22 mouse cellular contexts compared by ENCODE assay signal in the genomic region with DNA sequence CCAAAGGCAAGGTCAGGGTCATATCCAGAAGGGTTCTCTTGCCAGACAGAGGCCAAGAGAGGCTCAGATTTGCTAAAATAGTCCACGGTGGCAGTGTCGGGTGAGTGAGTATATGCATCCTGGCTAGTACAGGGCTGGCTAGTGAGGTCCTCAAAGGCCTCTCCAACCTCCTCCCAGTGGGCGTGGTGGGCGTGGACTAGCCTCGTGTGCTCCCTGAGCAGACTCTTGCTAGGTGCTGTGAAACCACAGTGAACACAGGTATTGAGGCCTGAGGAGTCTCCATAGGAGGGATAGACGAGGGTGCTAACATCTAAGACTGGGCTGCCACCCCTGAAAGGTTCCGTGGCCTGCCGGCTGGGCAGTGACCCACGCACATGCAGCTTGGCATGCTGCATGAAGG. TPM values are rescaled to one million over a fixed set of nuclear protein-coding genes. Genes with fewer than 3 reads are reported as not detected.
DNase-seq lines count a peak whose midpoint lies in the region; ATAC-seq and TF ChIP-seq lines count a peak whose summit lies in the region.
"Had no signal": no experiment of that assay in that cellular context is flagged by ENCODE, and none has a peak within 500 bp of the region (broad histone marks: within the 10 kb centered on the region; RNA-seq: fewer than 3 reads in every experiment).

No protein-coding gene starts in this region.

- peaks cover 13% of the 10 kb centered on the region for H3K4me1 ChIP-seq in kidney, embryonic 15.5 days
- H3K4me1 ChIP-seq in kidney, adult 2 months (ENCODE audit: control insufficient read depth, insufficient read depth, low read length) = peaks cover 9% of the 10 kb centered on the region
- H3K4me1 ChIP-seq in intestine, embryonic 16.5 days (ENCODE audit: control insufficient read depth, insufficient read depth, low read length) = no peaks in the 10 kb centered on the region; the same call in 1 of the 2 replicates
- H3K4me1 ChIP-seq in liver, embryonic 16.5 days (ENCODE audit: control insufficient read depth, low read depth, low read length) = peaks cover 14% of the 10 kb centered on the region
- no peaks in the 10 kb centered on the region for H3K4me1 ChIP-seq in thymus, adult 2 months (replicated peaks; ENCODE audit: control insufficient read depth, insufficient read depth, low read length)
- no peaks in the 10 kb centered on the region; the same call in 1 of the 2 replicates for H3K4me1 ChIP-seq in hindbrain, embryonic 11.5 days (replicated peaks; ENCODE audit: control insufficient read depth, insufficient read depth, low read length)
- H3K4me1 ChIP-seq: embryonic facial prominence, embryonic 12.5 days; midbrain, embryonic 13.5 days had no signal

- H3K36me3 ChIP-seq in kidney, embryonic 15.5 days = peaks cover 22% of the 10 kb centered on the region
- no peaks in the 10 kb centered on the region for H3K36me3 ChIP-seq in kidney, adult 2 months (ENCODE audit: control insufficient read depth, insufficient read depth, low read length)
- no peaks in the 10 kb centered on the region for H3K36me3 ChIP-seq in intestine, embryonic 16.5 days (ENCODE audit: control insufficient read depth, insufficient read depth, low read length)
- H3K36me3 ChIP-seq in liver, embryonic 16.5 days (ENCODE audit: control insufficient read depth, insufficient read depth) = peaks cover 5% of the 10 kb centered on the region
- H3K36me3 ChIP-seq in thymus, adult 2 months (ENCODE audit: control insufficient read depth, insufficient read depth, low read length) = no peaks in the 10 kb centered on the region; the same call in 1 of the 2 replicates
- H3K36me3 ChIP-seq in hindbrain, embryonic 11.5 days (ENCODE audit: control insufficient read depth, insufficient read depth, low read length) = 0 out of 2 replicates have a peak, but pooled peaks cover 2% of the 10 kb centered on the region

- no peak overlapping the region for H3K4me3 ChIP-seq in kidney, embryonic 15.5 days (replicated peaks)
- H3K4me3 ChIP-seq in kidney, adult 2 months (ENCODE audit: insufficient read depth, low read depth, low read length) = no peak overlapping the region
- H3K4me3 ChIP-seq in intestine, embryonic 16.5 days (ENCODE audit: low read length) = no peak overlapping the region
- H3K4me3 ChIP-seq in liver, embryonic 16.5 days (ENCODE audit: low read depth, low read length) = no peak overlapping the region
- no peak overlapping the region for H3K4me3 ChIP-seq in thymus, adult 2 months (ENCODE audit: control insufficient read depth, insufficient read depth, low read length)
- H3K4me3 ChIP-seq in hindbrain, embryonic 11.5 days (ENCODE audit: low read depth, low read length) = no peak overlapping the region
- H3K4me3 ChIP-seq: embryonic facial prominence, embryonic 12.5 days; heart, embryonic 13.5 days; layer of hippocampus, adult 2 months; midbrain, embryonic 13.5 days had no signal

- peak; percentile 47 for DNase-seq in adrenal gland, adult 2 months
- no peak for DNase-seq in adrenal gland, postnatal 36 days
- no peak for DNase-seq in kidney, adult 2 months
- no peak for DNase-seq in thymus, adult 2 months
- no peak for DNase-seq in hindbrain, embryonic 11.5 days (ENCODE audit: low spot score)
- DNase-seq: heart, postnatal 36 days; kidney, adult 9 months; lung, embryonic 14.5 days; thymus, postnatal 14 days had no signal

- no peak overlapping the region for H3K4me2 ChIP-seq in kidney, embryonic 15.5 days
- no peak overlapping the region for H3K4me2 ChIP-seq in intestine, embryonic 16.5 days (ENCODE audit: low read depth, low read length)
- no peak overlapping the region; the same call in 1 of the 2 replicates for H3K4me2 ChIP-seq in liver, embryonic 16.5 days (ENCODE audit: low read depth, low read length)
- no peak overlapping the region for H3K4me2 ChIP-seq in hindbrain, embryonic 11.5 days (replicated peaks; ENCODE audit: low read depth, low read length)
- H3K4me2 ChIP-seq: embryonic facial prominence, embryonic 12.5 days; heart, embryonic 13.5 days; lung, embryonic 14.5 days; midbrain, embryonic 13.5 days had no signal

- H3K27me3 ChIP-seq in kidney, embryonic 15.5 days = no peaks in the 10 kb centered on the region
- no peaks in the 10 kb centered on the region for H3K27me3 ChIP-seq in kidney, adult 2 months (replicated peaks; ENCODE audit: control insufficient read depth, insufficient read depth, low read length)
- H3K27me3 ChIP-seq in intestine, embryonic 16.5 days (replicated peaks; ENCODE audit: control insufficient read depth, insufficient read depth, low read length) = no peaks in the 10 kb centered on the region
- H3K27me3 ChIP-seq in liver, embryonic 16.5 days (ENCODE audit: control insufficient read depth, insufficient read depth, low read depth, low read length) = no peaks in the 10 kb centered on the region
- no peaks in the 10 kb centered on the region for H3K27me3 ChIP-seq in thymus, adult 2 months (ENCODE audit: control insufficient read depth, insufficient read depth, low read length)
- no peaks in the 10 kb centered on the region for H3K27me3 ChIP-seq in hindbrain, embryonic 11.5 days (ENCODE audit: control insufficient read depth, insufficient read depth, low read length)
- H3K27me3 ChIP-seq: embryonic facial prominence, embryonic 12.5 days; heart, embryonic 13.5 days; midbrain, embryonic 13.5 days had no signal

- peak overlapping the region; percentile 10; the same call in 1 of the 2 replicates for H3K27ac ChIP-seq in kidney, embryonic 15.5 days
- no peak overlapping the region for H3K27ac ChIP-seq in kidney, adult 2 months (ENCODE audit: insufficient read depth, low read depth, low read length)
- 0 out of 2 replicates have a peak overlapping the region, but pooled peaks have one; percentile 4 for H3K27ac ChIP-seq in intestine, embryonic 16.5 days (ENCODE audit: low read length)
- H3K27ac ChIP-seq in liver, embryonic 16.5 days (ENCODE audit: low read length) = no peak overlapping the region
- H3K27ac ChIP-seq in thymus, adult 2 months (ENCODE audit: control insufficient read depth, insufficient read depth, low read length) = no peak overlapping the region
- no peak overlapping the region for H3K27ac ChIP-seq in hindbrain, embryonic 11.5 days (ENCODE audit: low read depth, low read length)
- H3K27ac ChIP-seq: heart, embryonic 13.5 days; layer of hippocampus, adult 2 months; macrophage; midbrain, embryonic 13.5 days had no signal

- 77% methylated on average over 9 of the region's 9 CpGs for WGBS in kidney, embryonic 15.5 days
- 61% methylated on average over 9 of the region's 9 CpGs for WGBS in kidney, adult 2 months
- WGBS in intestine, embryonic 16.5 days = 75% methylated on average over 9 of the region's 9 CpGs
- WGBS in liver, embryonic 16.5 days (ENCODE audit: insufficient replicate concordance) = 61% methylated on average over 9 of the region's 9 CpGs
- WGBS in thymus, adult 2 months = 93% methylated on average over 9 of the region's 9 CpGs
- WGBS in hindbrain, embryonic 11.5 days = 80% methylated on average over 9 of the region's 9 CpGs

- TF ChIP-seq POLR2A in kidney, adult 2 months (IDR thresholded peaks at IDR 0.05; ENCODE audit: low read depth, low read length) = no peak
- TF ChIP-seq POLR2A in thymus, adult 2 months (IDR thresholded peaks at IDR 0.05; ENCODE audit: control insufficient read depth, extremely low read depth, insufficient read depth, low read length, poor library complexity) = no peak

- no peak for TF ChIP-seq CTCF in kidney, adult 2 months (conservative IDR thresholded peaks at IDR 0.05; ENCODE audit: insufficient read depth, insufficient read length, low read depth, low read length)
- TF ChIP-seq CTCF in thymus, adult 2 months (IDR thresholded peaks at IDR 0.05; ENCODE audit: borderline replicate concordance, control insufficient read depth, extremely low read depth, insufficient read depth, low read length, poor library complexity) = no peak

- no peaks in the 10 kb centered on the region for H3K9me3 ChIP-seq in kidney, embryonic 15.5 days (replicated peaks)
- no peaks in the 10 kb centered on the region for H3K9me3 ChIP-seq in intestine, embryonic 16.5 days (ENCODE audit: control insufficient read depth, low read length)
- no peaks in the 10 kb centered on the region for H3K9me3 ChIP-seq in liver, embryonic 16.5 days (replicated peaks; ENCODE audit: control insufficient read depth, low read length)
- H3K9me3 ChIP-seq in hindbrain, embryonic 11.5 days (ENCODE audit: control insufficient read depth, low read length) = no peaks in the 10 kb centered on the region
- H3K9me3 ChIP-seq: embryonic facial prominence, embryonic 12.5 days; heart, embryonic 13.5 days; midbrain, embryonic 13.5 days had no signal

- no peak overlapping the region for H3K9ac ChIP-seq in kidney, embryonic 15.5 days
- no peak overlapping the region for H3K9ac ChIP-seq in intestine, embryonic 16.5 days (ENCODE audit: low read depth, low read length)
- no peak overlapping the region for H3K9ac ChIP-seq in liver, embryonic 16.5 days (ENCODE audit: low read depth, low read length)
- H3K9ac ChIP-seq in hindbrain, embryonic 11.5 days (ENCODE audit: low read depth, low read length) = no peak overlapping the region
- H3K9ac ChIP-seq: embryonic facial prominence, embryonic 12.5 days; heart, embryonic 13.5 days; lung, embryonic 14.5 days; midbrain, embryonic 13.5 days had no signal

- ATAC-seq in kidney, embryonic 15.5 days (replicated peaks; ENCODE audit: low FRiP score) = 0 out of 2 replicates have a peak, but pooled peaks have one; percentile 36
- ATAC-seq in intestine, embryonic 16.5 days = peak; percentile 38; the same call in 1 of the 2 replicates
- ATAC-seq in liver, embryonic 16.5 days (ENCODE audit: low read depth) = peak; percentile 74
- ATAC-seq in hindbrain, embryonic 11.5 days (ENCODE audit: low FRiP score) = no peak
- ATAC-seq: CD4-positive, CD25-positive, alpha-beta regulatory T cell, adult 4 months; hindbrain, embryonic 16.5 days; midbrain, embryonic 13.5 days had no signal

RNA-seq across cellular contexts. Expression of a gene that starts 12.1 kb away (rescaled TPM):
- total RNA-seq in adrenal gland, adult 2 months (2021) = 10 to 100 TPM; 45.9 to 48.9 TPM
- 58.3 and 64.0 TPM in 2 replicates for polyA plus RNA-seq in adrenal gland, adult 2 months (2012; rRNA removed)
- 10 to 100 TPM; 48.5 to 49.9 TPM for total RNA-seq in adrenal gland, postnatal 36 days (2021)
- polyA plus RNA-seq in kidney, embryonic 15.5 days (2015; fragmentation: Nextera tagmentation; extraction: Ambion mirVana) = 25.6 and 26.5 TPM in 2 replicates
- 30.9 and 34.6 TPM in 2 replicates for polyA plus RNA-seq in kidney, adult 2 months (2012; rRNA removed)
- polyA plus RNA-seq in intestine, embryonic 16.5 days (2015; fragmentation: Nextera tagmentation; extraction: Ambion mirVana) = 17.5 and 18.9 TPM in 2 replicates
- 4.8 and 5.8 TPM in 2 replicates for polyA plus RNA-seq in liver, embryonic 16.5 days (2015; fragmentation: Nextera tagmentation; extraction: Ambion mirVana)
- 57.1 and 71.0 TPM in 2 replicates for polyA plus RNA-seq in thymus, adult 2 months (2012; rRNA removed)
- polyA plus RNA-seq in hindbrain, embryonic 11.5 days (2014; fragmentation: Nextera tagmentation; extraction: Ambion mirVana) = 27.8 and 33.0 TPM in 2 replicates

RNA-seq across cellular contexts. Expression of a gene that starts 26.2 kb away (rescaled TPM):
- total RNA-seq in adrenal gland, adult 2 months (2021) = 1 to 10 TPM; 1.2 to 1.6 TPM
- polyA plus RNA-seq in adrenal gland, adult 2 months (2012; rRNA removed) = 3.3 and 4.1 TPM in 2 replicates
- 1 to 10 TPM; 1.2 to 1.8 TPM for total RNA-seq in adrenal gland, postnatal 36 days (2021)
- polyA plus RNA-seq in kidney, embryonic 15.5 days (2015; fragmentation: Nextera tagmentation; extraction: Ambion mirVana) = 0.33 and 0.95 TPM in 2 replicates
- 1.2 and 8.7 TPM in 2 replicates for polyA plus RNA-seq in kidney, adult 2 months (2012; rRNA removed)
- 1.4 and 2.0 TPM in 2 replicates for polyA plus RNA-seq in intestine, embryonic 16.5 days (2015; fragmentation: Nextera tagmentation; extraction: Ambion mirVana)
- 2.6 and 2.9 TPM in 2 replicates for polyA plus RNA-seq in liver, embryonic 16.5 days (2015; fragmentation: Nextera tagmentation; extraction: Ambion mirVana)
- 541 and 555 TPM in 2 replicates for polyA plus RNA-seq in thymus, adult 2 months (2012; rRNA removed)
- 0.48 and 0.89 TPM in 2 replicates for polyA plus RNA-seq in hindbrain, embryonic 11.5 days (2014; fragmentation: Nextera tagmentation; extraction: Ambion mirVana)
- total RNA-seq: gastrocnemius, adult 8-10 months had no signal

RNA-seq across cellular contexts. Expression of a gene that starts 26.7 kb away (rescaled TPM):
- 100 to 1,000 TPM in 1 of 2 experiments, 10 to 100 TPM in 1; 74.1 to 117 TPM for total RNA-seq in adrenal gland, adult 2 months (2021)
- polyA plus RNA-seq in adrenal gland, adult 2 months (2012; rRNA removed) = 398 and 521 TPM in 2 replicates
- 100 to 1,000 TPM in 1 of 2 experiments, 10 to 100 TPM in 1; 81.2 to 102 TPM for total RNA-seq in adrenal gland, postnatal 36 days (2021)
- 109 and 128 TPM in 2 replicates for polyA plus RNA-seq in kidney, embryonic 15.5 days (2015; fragmentation: Nextera tagmentation; extraction: Ambion mirVana)
- polyA plus RNA-seq in kidney, adult 2 months (2012; rRNA removed) = 71.5 and 96.4 TPM in 2 replicates
- polyA plus RNA-seq in intestine, embryonic 16.5 days (2015; fragmentation: Nextera tagmentation; extraction: Ambion mirVana) = 66.3 and 73.0 TPM in 2 replicates
- polyA plus RNA-seq in liver, embryonic 16.5 days (2015; fragmentation: Nextera tagmentation; extraction: Ambion mirVana) = 37.9 and 42.2 TPM in 2 replicates
- 191 and 196 TPM in 2 replicates for polyA plus RNA-seq in thymus, adult 2 months (2012; rRNA removed)
- polyA plus RNA-seq in hindbrain, embryonic 11.5 days (2014; fragmentation: Nextera tagmentation; extraction: Ambion mirVana) = 69.3 and 80.1 TPM in 2 replicates

RNA-seq across cellular contexts. Expression of a gene that starts 46.8 kb away (rescaled TPM):
- under 1 TPM; 0.29 to 0.35 TPM for total RNA-seq in adrenal gland, adult 2 months (2021)
- polyA plus RNA-seq in adrenal gland, adult 2 months (2012; rRNA removed) = 0.82 and 0.87 TPM in 2 replicates
- under 1 TPM in 1 of 2 experiments, not detected in 1; 0.16 TPM for total RNA-seq in adrenal gland, postnatal 36 days (2021)
- polyA plus RNA-seq in kidney, embryonic 15.5 days (2015; fragmentation: Nextera tagmentation; extraction: Ambion mirVana) = not detected in 2 replicates
- 0.64 and 3.5 TPM in 2 replicates for polyA plus RNA-seq in kidney, adult 2 months (2012; rRNA removed)
- 0.42 and 0.79 TPM in 2 replicates for polyA plus RNA-seq in intestine, embryonic 16.5 days (2015; fragmentation: Nextera tagmentation; extraction: Ambion mirVana)
- 11.0 and 12.9 TPM in 2 replicates for polyA plus RNA-seq in liver, embryonic 16.5 days (2015; fragmentation: Nextera tagmentation; extraction: Ambion mirVana)
- 202 and 206 TPM in 2 replicates for polyA plus RNA-seq in thymus, adult 2 months (2012; rRNA removed)
- polyA plus RNA-seq in hindbrain, embryonic 11.5 days (2014; fragmentation: Nextera tagmentation; extraction: Ambion mirVana) = not detected in 2 replicates
- total RNA-seq: gastrocnemius, adult 8-10 months; heart, postnatal 36 days; layer of hippocampus, adult 2 months; left cerebral cortex, adult 18-20 months had no signal
- polyA plus RNA-seq: hindbrain, embryonic 16.5 days; limb, embryonic 11.5 days; macrophage; midbrain, embryonic 13.5 days had no signal

RNA-seq across cellular contexts. Expression of a gene that starts 56.1 kb away (rescaled TPM):
- total RNA-seq in adrenal gland, adult 2 months (2021) = 10 to 100 TPM; 58.1 to 88.6 TPM
- polyA plus RNA-seq in adrenal gland, adult 2 months (2012; rRNA removed) = 79.3 and 90.7 TPM in 2 replicates
- 10 to 100 TPM; 55.1 to 77.5 TPM for total RNA-seq in adrenal gland, postnatal 36 days (2021)
- polyA plus RNA-seq in kidney, embryonic 15.5 days (2015; fragmentation: Nextera tagmentation; extraction: Ambion mirVana) = 117 and 119 TPM in 2 replicates
- 36.9 and 48.0 TPM in 2 replicates for polyA plus RNA-seq in kidney, adult 2 months (2012; rRNA removed)
- 75.0 and 75.7 TPM in 2 replicates for polyA plus RNA-seq in intestine, embryonic 16.5 days (2015; fragmentation: Nextera tagmentation; extraction: Ambion mirVana)
- polyA plus RNA-seq in liver, embryonic 16.5 days (2015; fragmentation: Nextera tagmentation; extraction: Ambion mirVana) = 29.7 and 31.2 TPM in 2 replicates
- polyA plus RNA-seq in thymus, adult 2 months (2012; rRNA removed) = 169 and 177 TPM in 2 replicates
- polyA plus RNA-seq in hindbrain, embryonic 11.5 days (2014; fragmentation: Nextera tagmentation; extraction: Ambion mirVana) = 54.4 and 66.2 TPM in 2 replicates

Comparison
In these comparisons a context has a peak if more than half of its experiments do, and no peak if none do; other contexts are left out.
1. H3K27ac ChIP-seq: peak in kidney, embryonic 15.5 days (single experiment) and intestine, embryonic 16.5 days (single experiment); none in kidney, adult 2 months (single experiment), liver, embryonic 16.5 days (single experiment), thymus, adult 2 months (single experiment) and hindbrain, embryonic 11.5 days (single experiment).
2. RNA of a gene that starts 26.2 kb away (polyA plus RNA-seq): 541 to 555 TPM in thymus, adult 2 months; 1.2 to 8.7 TPM in kidney, adult 2 months, 3.3 to 4.1 TPM in adrenal gland, adult 2 months, 2.6 to 2.9 TPM in liver, embryonic 16.5 days, 1.4 to 2.0 TPM in intestine, embryonic 16.5 days, 0.33 to 0.95 TPM in kidney, embryonic 15.5 days and 0.48 to 0.89 TPM in hindbrain, embryonic 11.5 days; every median in the first group is over 10 times any median in the second.